Mouse (Mus musculus) bone marrow macrophage, adult 2 months (primary cell): ENCODE measurements around the gene Gm17334. TPM values are rescaled to one million over a fixed set of nuclear protein-coding genes. Genes with fewer than 3 reads are reported as not detected.
A peak's percentile ranks its signal among the peaks of the same experiment; 100 is the strongest.
"Not testable (repeated sequence)": the region's sequence is repeated elsewhere in the genome, so short reads cannot be mapped to it uniquely, and the experiment has no call there.

ENCODE experiments used
- H3K27ac ChIP-seq: 2 replicates; pipeline ENCODE4 v1.5.1; 2012; ENCODE audit warnings: low read depth, low read length; ENCODE audit not compliant: insufficient read depth
- H3K4me1 ChIP-seq: 2 replicates; pipeline ENCODE4 v1.6.1; 2012; ENCODE audit warnings: low read length; ENCODE audit not compliant: control insufficient read depth, insufficient read depth
- H3K4me3 ChIP-seq: 2 replicates; pipeline ENCODE4 v1.5.1; 2012; ENCODE audit warnings: mild to moderate bottlenecking, low read length, moderate library complexity; ENCODE audit not compliant: insufficient read depth
- CTCF ChIP-seq: IDR thresholded peaks from 2 replicates; pipeline ENCODE4 v1.5.1; 2012; ENCODE audit warnings: low read depth, mild to moderate bottlenecking, low read length, moderate library complexity
- POLR2A ChIP-seq: IDR thresholded peaks from 2 replicates; pipeline ENCODE4 v1.6.1; 2012; ENCODE audit warnings: mild to moderate bottlenecking, low read depth, low read length, borderline replicate concordance
- polyA plus RNA-seq: library from polyadenylated mRNA; stranded (reverse); fragments of >200 nt; gene quantifications from 2 replicates; pipeline ENCODE4 v1.2.4, GENCODE M21; 2012; ENCODE audit not compliant: missing spikeins, insufficient read depth, insufficient read length

Gm17334 gene
- polyA plus RNA-seq, 1 experiment, result not detected

- peaks cover 23% of the 10 kb centered on the region for H3K4me1 ChIP-seq
- peak overlapping the region; percentile 62 for H3K4me3 ChIP-seq
- TF ChIP-seq CTCF (no peak), POLR2A (no peak)
- peak overlapping the region; percentile 98 for H3K27ac ChIP-seq
Measured at GRCm38 (mm10) chr11:53763496-53764140, 9.4 kb downstream of the Gm17334 start.

DNA sequence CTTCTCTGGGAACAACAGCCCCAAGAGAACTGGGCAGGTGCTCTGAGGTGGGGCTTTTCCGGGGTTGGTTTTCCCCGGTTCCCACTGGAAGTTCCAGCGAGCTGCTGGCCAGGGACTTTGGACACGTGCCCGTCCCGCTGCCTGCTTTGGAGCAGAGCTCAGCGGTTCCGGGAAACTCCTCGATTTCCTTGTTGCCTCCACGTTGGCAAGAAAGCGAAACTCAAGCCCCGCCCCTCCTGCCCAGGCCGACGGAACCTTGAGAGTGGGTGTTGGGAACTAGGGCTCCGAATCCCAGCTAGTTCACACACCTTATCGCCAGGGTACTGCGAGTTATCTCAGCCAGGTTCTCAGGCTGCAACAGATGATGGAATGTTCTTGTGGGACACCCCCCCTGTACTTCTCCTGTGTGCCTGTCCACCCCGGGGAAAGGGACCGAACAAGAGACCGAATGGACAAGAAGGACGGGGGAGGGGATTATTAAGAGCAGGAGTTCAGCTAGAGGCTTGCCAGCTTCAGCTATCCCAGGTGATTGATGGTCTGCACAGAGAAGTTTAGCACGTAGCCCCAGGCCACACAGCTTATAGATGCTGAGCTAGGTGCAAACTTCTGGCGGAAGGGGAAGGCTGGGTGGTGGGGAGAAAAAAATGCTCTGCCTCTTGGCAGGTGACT is 10.0 kb downstream of the Gm17334 start:
- Histone ChIP-seq H3K27ac (peak overlapping the region; percentile 98), H3K4me3 (peak overlapping the region; percentile 62), H3K4me1 (peaks cover 22% of the 10 kb centered on the region)
- TF ChIP-seq POLR2A (no peak), CTCF (no peak)

- Histone ChIP-seq H3K4me3 (peak overlapping the region; percentile 62), H3K4me1 (peaks cover 22% of the 10 kb centered on the region), H3K27ac (peak overlapping the region; percentile 98)
- TF ChIP-seq CTCF (no peak), POLR2A (no peak)
Measured at GRCm38 (mm10) chr11:53762426-53762825, 10.6 kb downstream of the Gm17334 start.

DNA sequence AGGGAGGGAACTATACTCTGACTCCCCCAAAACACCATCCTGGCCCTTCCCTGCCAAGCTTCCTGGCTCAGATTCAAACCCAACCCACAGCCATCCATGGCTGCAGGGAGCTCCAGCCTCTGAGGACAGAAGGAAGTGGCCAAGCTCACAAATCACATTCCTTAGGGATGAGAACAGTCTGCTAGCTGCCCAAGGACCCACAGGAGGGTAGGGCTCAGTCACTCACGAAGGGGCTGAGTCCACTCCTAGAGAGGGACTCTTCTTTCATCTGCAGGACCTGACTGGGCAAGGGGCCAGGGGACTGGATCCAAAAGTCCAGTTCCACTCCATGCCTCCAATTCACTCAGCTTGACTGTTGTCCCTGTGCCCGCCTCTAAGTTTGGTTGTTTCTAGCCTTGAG is 11.2 kb downstream of the Gm17334 start:
- H3K4me3 ChIP-seq, result no peak overlapping the region
- no peak for TF ChIP-seq CTCF
- TF ChIP-seq POLR2A, result no peak
- peaks cover 22% of the 10 kb centered on the region for H3K4me1 ChIP-seq
- no peak overlapping the region for H3K27ac ChIP-seq

DNA sequence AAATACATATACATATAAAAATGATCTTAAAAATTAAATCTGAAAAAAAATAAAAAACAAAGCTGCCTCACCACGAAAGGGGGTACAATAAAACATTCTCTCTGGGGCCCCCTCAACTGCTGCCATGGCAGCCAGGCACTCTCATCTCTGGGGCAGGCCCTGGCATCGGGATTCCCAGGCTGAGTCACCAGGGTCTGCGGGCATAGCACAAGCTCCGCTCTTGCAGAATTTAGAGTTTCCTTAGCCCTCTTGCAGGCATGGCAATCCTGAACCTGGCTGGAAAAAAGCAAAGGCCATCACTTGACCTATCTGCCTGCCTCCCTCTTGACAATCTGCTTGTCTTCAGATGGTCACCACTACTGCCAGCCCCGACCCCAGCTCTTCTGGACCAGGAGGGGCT is 11.7 kb downstream of the Gm17334 start:
- peaks cover 22% of the 10 kb centered on the region for H3K4me1 ChIP-seq
- TF ChIP-seq CTCF (no peak), POLR2A (no peak)

GRCm38 (mm10) chr11:53759545-53760406 is 13.2 kb downstream of the Gm17334 start:
- Histone ChIP-seq H3K4me3 (no peak overlapping the region), H3K4me1 (peaks cover 19% of the 10 kb centered on the region), H3K27ac (no peak overlapping the region)
- no peak for TF ChIP-seq POLR2A
- TF ChIP-seq CTCF, result no peak

More for the DNA sequence above, 11.7 kb downstream of the Gm17334 start:
- H3K4me3 ChIP-seq, result no peak overlapping the region
- H3K27ac ChIP-seq, result no peak overlapping the region

- TF ChIP-seq POLR2A (no peak), CTCF (no peak)
- Histone ChIP-seq H3K4me1 (peaks cover 12% of the 10 kb centered on the region), H3K27ac (no peak overlapping the region), H3K4me3 (no peak overlapping the region)
Measured at GRCm38 (mm10) chr11:53758791-53759351, 14.1 kb downstream of the Gm17334 start.

- peak; percentile 68 for TF ChIP-seq CTCF
- H3K4me1 ChIP-seq, result peaks cover 12% of the 10 kb centered on the region
- not testable (repeated sequence) for H3K27ac ChIP-seq
Measured at GRCm38 (mm10) chr11:53758033-53758432, 15.0 kb downstream of the Gm17334 start.

DNA sequence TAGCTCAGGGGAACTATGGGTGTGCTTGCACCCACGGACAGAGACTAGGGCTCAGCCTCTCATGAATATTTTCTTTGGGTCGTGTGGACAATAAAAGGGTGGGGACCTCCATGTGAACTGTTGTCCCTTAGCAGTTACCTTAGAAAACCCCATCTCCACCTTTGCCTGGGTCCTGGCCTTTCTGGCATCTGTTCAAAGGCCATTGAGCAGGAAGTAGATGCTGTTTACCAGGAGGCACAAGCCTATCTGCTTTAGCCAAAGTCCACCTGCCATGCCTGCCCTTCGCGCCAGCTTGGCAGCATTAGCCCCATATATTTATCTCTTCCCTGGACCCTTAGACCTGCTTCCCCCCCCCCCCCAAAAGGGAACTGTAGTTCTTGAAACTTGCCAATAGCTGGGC is 15.4 kb downstream of the Gm17334 start:
- no peak overlapping the region for H3K4me3 ChIP-seq
- peaks cover 11% of the 10 kb centered on the region for H3K4me1 ChIP-seq
- TF ChIP-seq POLR2A (no peak), CTCF (no peak)
- H3K27ac ChIP-seq, result no peak overlapping the region

More at GRCm38 (mm10) chr11:53758033-53758432, 15.0 kb downstream of the Gm17334 start:
- not testable (repeated sequence) for H3K4me3 ChIP-seq
